Mouse (Mus musculus) liver, postnatal 0 days (tissue): ENCODE results near the gene Btnl6. TPM values are rescaled to one million over a fixed set of nuclear protein-coding genes. Genes with fewer than 3 reads are reported as not detected.
"Not testable (repeated sequence)": the region's sequence is repeated elsewhere in the genome, so short reads cannot be mapped to it uniquely, and the experiment has no call there.

ENCODE experiments used
- ATAC-seq: fragments of 200-750 bp; cut with Nextera tagmentation; 2 replicates; pipeline ENCODE4 v1.8.0; 2017; ENCODE audit warnings: mild to moderate bottlenecking, moderate library complexity
- DNase-seq: peaks from one replicate; pipeline ENCODE4 v3.0.0-alpha.2; 2016
- H3K27ac ChIP-seq: fragments of 300-500 bp; sonication (generic); 2 replicates; pipeline ENCODE4 v1.5.1; 2014; ENCODE audit warnings: antibody characterized with exemption, moderate library complexity, mild to moderate bottlenecking, low read depth
- H3K27me3 ChIP-seq: fragments of 300-500 bp; sonication (generic); 2 replicates; pipeline ENCODE4 v1.6.1; 2014; ENCODE audit warnings: low read length, control low read depth, mixed read lengths; ENCODE audit not compliant: insufficient read depth
- H3K36me3 ChIP-seq: fragments of 300-500 bp; sonication (generic); replicated peaks from 2 replicates; pipeline ENCODE4 v1.6.1; 2014; ENCODE audit warnings: mild to moderate bottlenecking, control low read depth, low read length, moderate library complexity, mixed read lengths; ENCODE audit not compliant: insufficient read depth
- H3K4me1 ChIP-seq: fragments of 300-500 bp; sonication (generic); 2 replicates; pipeline ENCODE4 v1.6.1; 2014; ENCODE audit warnings: antibody characterized with exemption, mild to moderate bottlenecking, control low read depth; ENCODE audit not compliant: insufficient read depth
- H3K4me2 ChIP-seq: fragments of 300-500 bp; sonication (generic); 2 replicates; pipeline ENCODE4 v1.6.1; 2014; ENCODE audit warnings: low read depth, mild to moderate bottlenecking, low read length, moderate library complexity, mixed read lengths
- H3K4me3 ChIP-seq: fragments of 300-500 bp; sonication (generic); 2 replicates; pipeline ENCODE4 v1.5.1; 2014; ENCODE audit warnings: low read depth, low read length
- H3K9ac ChIP-seq: fragments of 300-500 bp; sonication (generic); replicated peaks from 2 replicates; pipeline ENCODE4 v1.6.1; 2014; ENCODE audit warnings: mild to moderate bottlenecking, moderate library complexity
- H3K9me3 ChIP-seq: fragments of 300-500 bp; sonication (generic); 2 replicates; pipeline ENCODE4 v1.6.1; 2016; ENCODE audit warnings: mild to moderate bottlenecking, control low read depth, low read length, mixed read lengths
- CTCF ChIP-seq: sonication (generic); IDR thresholded peaks from 2 replicates; pipeline ENCODE4 v1.5.1; 2016; ENCODE audit warnings: antibody characterized with exemption, low read depth
- EP300 ChIP-seq: IDR thresholded peaks from 2 replicates; pipeline ENCODE4 v1.6.1; 2016; ENCODE audit warnings: antibody characterized with exemption, low read depth, mild to moderate bottlenecking
- WGBS: fragments of 180-500 bp; shearing (Covaris S2); extraction: QIAGEN DNeasy Blood & Tissue Kit; methylation state at CpG from one replicate; pipeline ENCODE4 v1.1.7; 2014; ENCODE audit not compliant: insufficient replicate concordance; 5-methylcytosine and 5-hydroxymethylcytosine counted together
- polyA plus RNA-seq: library from polyadenylated mRNA; unstranded; fragments of >200 nt; fragmentation: Nextera tagmentation; extraction: Ambion mirVana; gene quantifications from 2 replicates; pipeline ENCODE4 v1.2.1, GENCODE M21; 2015

Gene Btnl6
- polyA plus RNA-seq, 1 experiment from 2014 or later: not detected

DNA sequence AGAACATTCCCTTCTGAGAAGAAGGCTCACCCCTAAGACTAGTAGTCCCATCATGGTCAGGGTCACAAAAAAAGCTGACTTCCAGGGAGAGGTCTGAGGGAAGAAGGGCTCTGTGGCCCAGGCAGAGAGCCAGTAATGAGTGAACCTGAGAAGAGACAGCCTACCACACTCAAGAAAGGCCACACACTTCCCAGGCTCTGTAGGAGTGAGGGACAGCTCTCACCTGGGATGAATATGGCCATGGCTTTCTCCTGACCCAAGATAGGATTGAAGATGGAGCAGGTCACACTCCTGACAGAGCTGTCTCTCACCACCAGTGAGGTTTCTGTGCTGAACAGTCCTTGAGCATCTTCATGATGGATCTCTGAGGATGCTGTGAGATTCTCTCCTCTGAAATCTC is 24.4 kb downstream of the Btnl6 start:
- Histone ChIP-seq H3K36me3 (no peaks in the 10 kb centered on the region), H3K4me2 (no peak overlapping the region), H3K4me1 (no peaks in the 10 kb centered on the region), H3K4me3 (no peak overlapping the region), H3K27me3 (no peaks in the 10 kb centered on the region), H3K27ac (no peak overlapping the region), H3K9ac (no peak overlapping the region), H3K9me3 (no peaks in the 10 kb centered on the region)
- DNase-seq: no peak
- no peak for ATAC-seq
- TF ChIP-seq CTCF: no peak
- TF ChIP-seq EP300: no peak

DNA sequence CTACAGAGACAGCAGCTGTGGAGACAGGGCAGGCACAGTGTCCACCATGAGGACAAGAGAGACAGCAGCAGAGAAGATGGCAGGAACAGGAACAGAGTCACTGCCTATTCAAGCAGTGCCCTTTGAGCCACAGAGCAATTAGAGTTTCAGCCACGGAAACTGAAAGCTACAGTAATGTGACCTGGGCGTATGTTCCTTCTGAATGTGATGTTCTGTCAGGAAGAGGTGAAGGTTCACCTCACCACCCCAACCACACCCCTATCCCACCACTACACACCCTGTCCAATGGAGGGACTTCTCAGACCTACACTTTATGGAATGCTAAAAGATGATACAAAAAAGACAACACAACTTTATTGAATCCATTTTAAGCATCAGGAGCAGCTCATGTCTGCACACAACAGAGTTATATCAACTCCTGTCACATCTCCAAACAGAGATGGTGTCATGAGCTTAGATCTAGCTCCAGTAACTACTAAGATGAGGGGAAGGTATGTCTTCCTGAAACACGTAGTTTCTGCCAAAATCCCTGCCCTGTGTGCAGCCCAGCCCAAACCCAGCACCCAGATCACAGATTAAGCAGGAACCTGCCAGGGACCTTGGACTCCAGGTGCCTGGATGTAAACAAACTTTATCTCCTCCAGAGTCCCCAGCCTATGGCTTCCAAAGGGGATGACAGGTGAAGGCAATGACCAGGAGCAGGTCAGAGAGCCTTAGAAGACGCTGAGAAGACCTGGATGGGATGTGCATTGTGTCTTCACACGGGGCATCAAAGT is 39.7 kb downstream of the Btnl6 start, which contains the start of gene Btnl4:
Gene Btnl4 (minus strand): TSS at position 81 of the 776 bp plus-strand sequence.
- not testable (repeated sequence) for ATAC-seq, H3K9me3 ChIP-seq, DNase-seq, H3K27me3 ChIP-seq, H3K4me3 ChIP-seq, H3K9ac ChIP-seq, H3K36me3 ChIP-seq, H3K27ac ChIP-seq, H3K4me2 ChIP-seq, H3K4me1 ChIP-seq
- WGBS: 63% methylated on average over 4 of the region's 5 CpGs

DNA sequence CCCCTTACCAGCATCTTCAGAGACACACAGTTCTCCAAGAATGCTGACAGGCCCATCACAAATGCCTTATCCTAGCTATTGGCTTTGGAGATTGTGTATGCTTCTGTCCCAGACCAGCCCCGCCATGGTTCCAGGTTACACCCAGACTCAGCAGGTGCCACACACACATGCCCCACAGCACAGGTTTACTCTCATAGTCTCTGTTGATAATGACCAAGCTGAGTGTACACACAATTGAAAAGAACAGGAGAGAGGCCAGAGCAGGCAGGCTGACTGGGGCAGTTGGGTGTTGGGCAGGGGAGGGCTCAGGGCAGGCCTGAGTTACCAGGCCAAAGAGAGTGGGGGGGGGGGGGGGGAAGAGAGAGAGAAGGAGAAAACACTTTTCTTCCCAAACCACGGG is 40.7 kb downstream of the Btnl6 start:
- Histone ChIP-seq H3K4me2 (no peak overlapping the region), H3K4me3 (no peak overlapping the region), H3K4me1 (no peaks in the 10 kb centered on the region), H3K27me3 (no peaks in the 10 kb centered on the region), H3K9ac (no peak overlapping the region), H3K36me3 (no peaks in the 10 kb centered on the region), H3K9me3 (no peaks in the 10 kb centered on the region), H3K27ac (no peak overlapping the region)
- 76% methylated on average over 1 of the region's 2 CpGs for WGBS
- TF ChIP-seq CTCF (no peak), EP300 (no peak)
- no peak for ATAC-seq
- no peak for DNase-seq

DNA sequence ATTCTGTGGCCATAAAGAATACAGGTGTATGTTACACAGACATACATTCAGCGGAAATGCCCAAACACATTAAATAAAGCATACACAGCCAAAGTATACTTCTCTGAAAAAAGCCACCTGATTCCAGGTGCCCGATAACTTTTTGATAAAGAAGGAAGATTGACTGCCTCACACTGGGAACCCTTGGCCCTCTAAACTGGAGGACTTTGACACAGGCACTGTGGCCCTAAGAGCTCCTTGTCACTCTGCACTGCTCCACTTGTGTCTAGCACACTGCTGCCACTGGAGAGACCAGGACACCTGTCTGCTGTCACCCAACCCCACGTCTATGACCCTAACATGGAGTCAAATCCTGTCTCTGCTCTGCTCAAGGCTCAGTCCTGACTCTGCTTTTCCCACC is 42.1 kb downstream of the Btnl6 start:
- TF ChIP-seq CTCF: no peak
- TF ChIP-seq EP300: no peak
- no peak overlapping the region for H3K4me2 ChIP-seq
- H3K27ac ChIP-seq: no peak overlapping the region
- no peaks in the 10 kb centered on the region for H3K4me1 ChIP-seq
- no peaks in the 10 kb centered on the region for H3K36me3 ChIP-seq
- no peaks in the 10 kb centered on the region for H3K27me3 ChIP-seq
- H3K9me3 ChIP-seq: no peaks in the 10 kb centered on the region
- no peak overlapping the region for H3K4me3 ChIP-seq
- DNase-seq (no peak), ATAC-seq (no peak)
- no peak overlapping the region for H3K9ac ChIP-seq
- WGBS: 76% methylated on average over 3 of the region's 3 CpGs

DNA sequence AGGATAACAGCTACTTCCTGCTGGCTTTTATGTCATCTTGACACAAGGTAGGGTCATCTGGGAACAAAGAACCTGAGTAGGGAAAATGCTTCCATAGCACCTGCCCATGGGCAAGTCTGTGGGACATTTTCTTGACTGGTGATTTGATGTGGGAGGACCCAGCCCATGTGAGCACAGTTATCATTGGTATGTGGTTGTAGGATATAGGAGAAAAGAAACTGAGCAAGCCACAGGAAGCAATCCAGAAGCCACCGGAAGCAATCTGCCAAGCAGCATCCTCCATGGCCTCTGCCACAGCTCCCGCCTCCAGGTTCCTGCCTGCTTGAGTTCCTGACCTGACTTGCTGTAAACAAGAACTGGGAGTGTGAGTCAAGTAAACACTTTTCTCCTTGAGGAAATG is 46.7 kb downstream of the Btnl6 start:
- Histone ChIP-seq H3K27me3 (peaks cover 3% of the 10 kb centered on the region; the same call in 1 of the 2 replicates), H3K4me1 (no peaks in the 10 kb centered on the region), H3K4me3 (no peak overlapping the region), H3K9ac (no peak overlapping the region), H3K27ac (no peak overlapping the region), H3K36me3 (no peaks in the 10 kb centered on the region), H3K4me2 (no peak overlapping the region), H3K9me3 (no peaks in the 10 kb centered on the region)
- WGBS: 31% methylated on average over 2 of the region's 2 CpGs
- DNase-seq: no peak
- no peak for ATAC-seq
- TF ChIP-seq EP300 (no peak), CTCF (no peak)

DNA sequence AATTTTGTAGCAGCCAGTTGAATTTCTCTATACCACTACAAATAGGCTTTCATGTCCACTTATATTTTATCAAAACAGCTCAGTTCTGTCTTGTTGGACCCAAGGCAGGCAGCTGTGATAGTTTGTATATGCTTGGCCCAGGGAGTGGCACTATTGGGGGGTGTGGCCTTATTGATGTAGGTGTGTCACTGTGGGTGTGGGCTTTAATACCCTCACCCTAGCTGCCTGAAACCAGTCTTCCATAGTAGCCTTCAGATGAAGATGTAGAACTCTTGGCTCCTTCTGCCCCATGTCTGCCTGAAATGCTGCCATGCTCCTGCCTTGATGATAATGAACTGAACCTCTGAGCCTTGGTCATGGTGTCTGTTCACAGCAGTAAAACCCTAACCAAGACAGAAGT is 51.2 kb downstream of the Btnl6 start:
- not testable (repeated sequence) for ATAC-seq, H3K9me3 ChIP-seq, H3K4me1 ChIP-seq, H3K27me3 ChIP-seq, H3K4me3 ChIP-seq, DNase-seq, H3K9ac ChIP-seq, H3K27ac ChIP-seq, H3K36me3 ChIP-seq, H3K4me2 ChIP-seq

DNA sequence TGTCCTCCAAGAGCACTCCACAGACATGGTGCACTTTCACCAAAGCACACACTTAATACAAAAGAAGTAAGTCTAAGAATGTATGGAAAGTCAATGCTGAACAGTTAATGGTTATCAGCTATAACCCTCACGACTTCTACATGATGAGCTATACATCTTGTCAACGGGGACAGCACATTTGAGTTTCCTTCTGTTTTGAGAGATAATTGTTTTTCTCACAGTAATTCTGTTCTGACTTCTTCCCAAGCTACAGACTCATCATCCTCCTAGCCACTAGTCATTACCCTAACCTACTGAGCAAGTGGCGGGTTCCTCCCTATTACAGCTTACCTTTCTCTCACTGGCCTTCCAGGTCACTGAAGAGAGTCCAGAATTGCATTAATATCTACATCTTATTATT is 57.9 kb downstream of the Btnl6 start:
- Histone ChIP-seq H3K9me3 (no peaks in the 10 kb centered on the region), H3K36me3 (no peaks in the 10 kb centered on the region), H3K9ac (no peak overlapping the region), H3K27me3 (no peaks in the 10 kb centered on the region), H3K4me2 (no peak overlapping the region), H3K4me1 (peaks cover 9% of the 10 kb centered on the region), H3K27ac (no peak overlapping the region), H3K4me3 (no peak overlapping the region)
- DNase-seq (no peak), ATAC-seq (no peak)
- TF ChIP-seq CTCF: no peak
- TF ChIP-seq EP300: no peak
- 46% methylated on average over 3 of the region's 3 CpGs for WGBS

Other genes starting within 250 kb of the Btnl6 start
- gene H2-Aa, start 229.5 kb downstream of the Btnl6 start, polyA plus RNA-seq: 12.0 and 15.3 TPM in 2 replicates
- gene H2-Eb1, start 211.5 kb downstream of the Btnl6 start, polyA plus RNA-seq: 8.2 and 9.3 TPM in 2 replicates
- gene H2-Eb2, start 191.7 kb downstream of the Btnl6 start, polyA plus RNA-seq: not detected in 2 replicates
- not detected in 2 replicates for gene Btnl2, start 162.5 kb downstream of the Btnl6 start, polyA plus RNA-seq
- gene Btnl1, start 140.2 kb downstream of the Btnl6 start, polyA plus RNA-seq: not detected in 2 replicates
- gene BC051142, start 118.5 kb downstream of the Btnl6 start, polyA plus RNA-seq: 0.08 TPM in 1 of 2 replicates, not detected in the other
- not detected in 2 replicates for gene Btnl4, start 40.0 kb downstream of the Btnl6 start, polyA plus RNA-seq
- gene Notch4, start 46.9 kb upstream of the Btnl6 start, polyA plus RNA-seq: 1.1 and 1.6 TPM in 2 replicates
- gene Gpsm3, start 72.5 kb upstream of the Btnl6 start, polyA plus RNA-seq: 19.6 and 24.7 TPM in 2 replicates
- 3.6 and 4.9 TPM in 2 replicates for gene Pbx2, start 73.9 kb upstream of the Btnl6 start, polyA plus RNA-seq
- gene Ager, start 80.5 kb upstream of the Btnl6 start, polyA plus RNA-seq: 1.4 and 1.9 TPM in 2 replicates
- 78.4 and 80.0 TPM in 2 replicates for gene Rnf5, start 86.3 kb upstream of the Btnl6 start, polyA plus RNA-seq
- gene Agpat1, start 86.9 kb upstream of the Btnl6 start, polyA plus RNA-seq: 9.9 and 11.1 TPM in 2 replicates
- gene Egfl8, start 98.6 kb upstream of the Btnl6 start, polyA plus RNA-seq: 0.46 and 0.66 TPM in 2 replicates
- gene Ppt2, start 111.2 kb upstream of the Btnl6 start, polyA plus RNA-seq: 19.3 and 19.8 TPM in 2 replicates
- gene Prrt1, start 112.2 kb upstream of the Btnl6 start, polyA plus RNA-seq: 0.05 TPM in 1 of 2 replicates, not detected in the other
- gene Fkbpl, start 127.4 kb upstream of the Btnl6 start, polyA plus RNA-seq: 5.6 and 5.8 TPM in 2 replicates
- 12.9 and 13.0 TPM in 2 replicates for gene Atf6b, start 129.8 kb upstream of the Btnl6 start, polyA plus RNA-seq
- gene Tnxb, start 153.2 kb upstream of the Btnl6 start, polyA plus RNA-seq: 0.36 TPM in 2 replicates
- 151 and 198 TPM in 2 replicates for gene C4b, start 226.5 kb upstream of the Btnl6 start, polyA plus RNA-seq